Mouse (Mus musculus): ENCODE measurements around the gene Dip2b.

Dip2b gene

GRCm38 (mm10) chr15:100179685-100180084 lies 141.2 kb downstream of the Dip2b start:
- no peak for DNase-seq (ENCODE audit: low spot score)

DNA sequence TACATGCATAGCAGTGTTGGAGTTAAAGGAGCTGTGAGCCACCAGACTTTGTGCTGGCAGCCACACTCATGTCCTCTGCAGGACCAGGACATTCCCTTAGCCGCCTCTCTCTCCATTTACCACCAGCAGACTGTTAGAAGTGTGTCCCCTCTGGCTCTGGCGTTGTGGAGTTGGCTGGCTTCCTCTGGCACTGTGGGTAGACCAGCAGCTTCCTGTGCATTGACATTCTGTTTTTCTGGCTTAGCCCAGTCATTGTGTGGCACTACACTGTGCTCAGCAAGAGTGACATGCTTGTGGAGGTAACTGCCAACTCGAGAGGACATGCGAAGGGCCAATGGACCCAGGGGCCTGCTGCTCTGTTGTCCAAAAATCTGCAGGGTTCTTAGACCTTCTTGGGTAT lies 141.8 kb downstream of the Dip2b start:
- no peak for DNase-seq (ENCODE audit: low spot score)

DNA sequence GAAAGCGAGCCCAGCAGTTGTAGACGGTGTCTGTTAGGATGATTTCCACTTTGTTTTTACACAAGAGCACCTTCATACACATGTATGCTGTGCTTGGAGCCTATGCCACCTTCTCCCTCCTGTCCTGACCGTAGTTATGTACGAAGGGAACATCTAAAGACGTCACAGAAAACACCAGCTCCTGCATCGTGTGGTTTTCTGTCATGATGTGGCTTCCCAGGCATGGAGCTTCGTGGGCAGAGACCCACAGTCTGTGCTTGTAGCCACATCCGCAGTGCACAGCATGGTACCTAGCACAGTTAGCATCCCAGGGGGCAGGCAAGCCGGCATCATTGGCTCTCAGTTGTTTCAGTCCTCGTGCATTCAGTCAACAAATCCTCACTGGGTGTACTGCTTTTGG lies 143.4 kb downstream of the Dip2b start:
- DNase-seq (ENCODE audit: low spot score): no peak

GRCm38 (mm10) chr15:100182526-100183280 lies 144.2 kb downstream of the Dip2b start:
- no peak for DNase-seq (ENCODE audit: low spot score)

GRCm38 (mm10) chr15:100183510-100183909 lies 145.0 kb downstream of the Dip2b start:
- no peak for DNase-seq (ENCODE audit: low spot score)

DNA sequence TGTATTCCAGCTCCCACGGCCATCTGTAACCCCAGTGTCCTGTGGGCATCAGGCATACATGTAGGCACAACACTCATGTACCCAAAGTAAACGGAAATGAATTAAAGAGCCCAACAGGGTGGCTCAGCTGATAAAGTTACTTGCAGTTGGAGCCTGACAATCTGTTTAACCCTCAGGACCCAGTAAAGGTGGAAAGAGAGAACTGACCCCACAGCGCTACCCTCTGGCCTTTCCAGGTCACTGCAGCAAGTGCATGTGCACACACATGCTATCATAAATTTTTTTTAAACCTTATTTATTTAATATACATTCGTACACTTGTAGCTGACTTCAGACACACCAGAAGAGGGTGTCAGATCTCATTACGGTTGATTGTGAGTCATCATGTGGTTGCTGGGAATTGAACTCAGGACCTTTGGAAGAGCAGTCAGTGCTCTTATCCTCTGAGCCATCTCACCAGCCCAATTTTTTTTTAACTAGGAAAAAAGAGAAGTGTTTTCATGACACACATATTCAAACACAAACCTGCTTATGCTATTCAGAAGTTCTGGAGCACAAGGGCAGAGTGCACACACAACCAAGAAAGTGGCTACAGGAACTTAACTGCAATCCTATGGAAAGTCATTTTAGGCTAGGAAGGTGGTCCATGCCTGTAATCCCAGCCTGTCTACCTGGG lies 146.5 kb downstream of the Dip2b start:
- no peak for DNase-seq (ENCODE audit: low spot score)

DNA sequence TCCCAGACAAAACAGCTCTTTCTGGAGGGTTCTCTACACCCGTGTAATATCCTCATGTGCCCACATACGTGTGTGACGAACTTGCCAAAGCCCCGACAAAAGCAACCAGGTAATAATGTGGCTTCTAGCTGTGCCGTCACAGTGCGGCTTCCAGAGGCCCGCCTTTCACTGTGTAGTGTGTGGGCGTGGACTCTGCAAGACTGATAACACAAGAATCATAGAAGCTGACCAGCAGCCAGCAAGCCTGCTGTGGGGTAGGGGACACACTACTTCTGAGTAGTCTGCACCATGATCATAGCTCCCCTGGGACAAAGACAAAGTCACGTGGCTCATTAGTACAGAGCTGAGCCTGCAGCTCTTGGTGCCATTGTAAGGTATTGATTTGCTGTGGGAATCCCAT lies 147.8 kb downstream of the Dip2b start:
- no peak for DNase-seq (ENCODE audit: low spot score)

- no peak for DNase-seq (ENCODE audit: low spot score)
Observed at GRCm38 (mm10) chr15:100186882-100187672, 148.6 kb downstream of the Dip2b start.

- DNase-seq (ENCODE audit: low spot score): no peak
Observed at GRCm38 (mm10) chr15:100188542-100188941, 150.1 kb downstream of the Dip2b start.

DNA sequence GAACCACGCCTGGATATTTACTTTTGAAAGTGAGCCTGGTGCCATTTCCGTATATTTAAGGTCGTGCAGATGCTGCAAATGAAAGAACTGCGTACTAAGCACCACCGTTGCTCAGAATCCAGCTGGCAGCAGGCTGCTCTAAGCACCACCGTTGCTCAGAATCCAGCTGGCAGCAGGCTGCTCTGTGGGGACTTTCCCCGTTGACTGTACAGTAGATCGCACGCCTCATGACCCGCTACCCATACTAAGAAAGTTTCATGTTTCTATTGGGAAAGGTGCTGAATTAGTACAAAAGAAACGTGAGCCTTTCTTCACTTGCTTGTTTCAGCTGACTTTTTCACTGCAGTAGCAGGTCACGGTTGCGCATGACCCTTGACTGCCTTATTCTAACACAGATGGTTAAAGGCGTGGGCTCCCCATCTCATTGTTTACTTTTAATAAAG lies 150.5 kb downstream of the Dip2b start:
- DNase-seq (ENCODE audit: low spot score): no peak

DNA sequence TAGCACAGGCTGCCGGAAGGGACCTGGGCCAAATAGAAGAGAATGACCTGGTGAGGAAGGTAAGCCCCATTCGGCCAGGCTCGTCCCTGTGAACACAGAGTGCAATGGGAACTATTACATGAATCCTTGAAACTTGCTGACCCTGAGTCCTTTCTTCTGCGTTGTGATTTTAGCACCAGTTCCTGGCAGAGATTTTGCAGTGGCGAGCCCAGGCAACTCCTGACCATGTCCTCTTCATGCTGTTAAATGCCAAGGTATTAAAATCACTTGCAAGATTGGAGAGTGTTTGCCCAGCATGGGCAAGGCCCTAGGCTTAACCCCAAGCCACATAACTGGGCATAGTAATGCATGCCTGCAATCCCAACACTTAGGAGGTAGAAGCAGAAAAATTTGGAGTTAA lies 151.6 kb downstream of the Dip2b start:
- DNase-seq (ENCODE audit: low spot score): no peak

- no peak for DNase-seq (ENCODE audit: low spot score)
Observed at GRCm38 (mm10) chr15:100198983-100199745, 160.7 kb downstream of the Dip2b start.

DNA sequence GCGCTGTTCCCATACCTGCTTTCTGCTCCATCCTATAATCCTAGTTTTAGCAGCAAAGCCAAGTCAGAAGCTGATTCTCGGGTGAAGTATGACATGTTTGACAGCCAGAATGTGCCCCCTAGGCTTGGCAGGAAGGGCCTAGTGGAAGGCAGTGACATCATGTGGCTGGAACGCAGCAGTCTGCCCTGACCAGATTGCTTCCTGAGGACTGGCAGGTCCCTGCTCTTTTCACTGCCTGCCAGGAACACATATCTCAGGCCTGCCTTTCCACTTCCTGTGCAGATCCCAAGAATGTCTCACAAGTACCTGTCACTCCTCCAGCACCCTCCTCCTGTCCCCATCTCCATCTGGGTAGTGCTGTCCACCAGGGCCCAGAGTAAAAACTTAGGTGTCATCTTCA lies 161.3 kb downstream of the Dip2b start:
- DNase-seq (ENCODE audit: low spot score): no peak

- no peak for DNase-seq (ENCODE audit: low spot score)
Observed at GRCm38 (mm10) chr15:100201806-100202205, 163.3 kb downstream of the Dip2b start.

DNA sequence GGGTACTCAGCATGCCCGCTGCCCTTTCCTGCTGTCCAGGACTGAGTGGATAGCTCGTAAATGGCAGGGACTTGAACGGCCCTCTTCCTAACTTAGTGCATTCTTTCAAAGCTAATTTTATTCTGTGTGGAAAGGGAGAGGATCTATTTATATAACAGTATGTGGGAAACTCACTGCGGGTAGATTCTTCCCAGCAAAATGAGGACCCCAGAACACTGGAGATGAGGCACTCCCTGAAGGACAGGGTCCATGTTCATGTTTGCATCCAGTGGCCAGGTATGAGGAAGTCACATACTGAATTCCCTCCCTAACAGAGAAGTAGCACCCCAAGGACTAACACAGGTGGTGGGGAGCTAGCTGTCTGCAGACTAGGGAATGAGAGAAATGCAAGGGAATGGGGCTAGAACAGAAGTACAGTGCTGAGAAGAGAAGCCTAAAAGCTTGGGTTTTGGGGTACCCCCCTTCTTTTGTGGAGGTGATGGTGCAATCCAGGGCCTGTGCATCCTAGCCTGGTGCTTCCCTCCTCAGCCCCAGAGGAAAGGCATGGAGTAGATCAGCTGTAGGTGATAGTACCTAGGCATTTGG lies 164.1 kb downstream of the Dip2b start:
- DNase-seq (ENCODE audit: low spot score): no peak

- no peak for DNase-seq (ENCODE audit: low spot score)
Observed at GRCm38 (mm10) chr15:100204574-100204973, 166.1 kb downstream of the Dip2b start.

- DNase-seq (ENCODE audit: low spot score): no peak
Observed at GRCm38 (mm10) chr15:100210013-100210412, 171.5 kb downstream of the Dip2b start.

GRCm38 (mm10) chr15:100213339-100213738 lies 174.9 kb downstream of the Dip2b start:
- DNase-seq (ENCODE audit: low spot score): no peak

- DNase-seq (ENCODE audit: low spot score): no peak
Observed at GRCm38 (mm10) chr15:100215092-100215491, 176.6 kb downstream of the Dip2b start.

- DNase-seq (ENCODE audit: low spot score): no peak
Observed at GRCm38 (mm10) chr15:100216173-100216572, 177.7 kb downstream of the Dip2b start.

GRCm38 (mm10) chr15:100218018-100218417 lies 179.6 kb downstream of the Dip2b start:
- no peak for DNase-seq (ENCODE audit: low spot score)

GRCm38 (mm10) chr15:100219396-100219795 lies 180.9 kb downstream of the Dip2b start:
- peak; percentile 70 for DNase-seq (ENCODE audit: low spot score)
